Mouse (Mus musculus) layer of hippocampus, postnatal 36 days (tissue): ENCODE measurements around the gene Arhgap31. TPM values are rescaled to one million over a fixed set of nuclear protein-coding genes. Genes with fewer than 3 reads are reported as not detected.
A peak's percentile ranks its signal among the peaks of the same experiment; 100 is the strongest.

Source experiments
- DNase-seq, 2 experiments: peaks; one replicate each; pipeline ENCODE4 v3.0.0; 2022
- total RNA-seq, 2 experiments: library from RNA; stranded (reverse); gene quantifications; 2 replicates each; pipeline ENCODE4 v1.2.3; 2021

The Arhgap31 gene
- total RNA-seq, 2 experiments from 2014 or later: 16.7 to 20.1 TPM

- DNase-seq: no peak
Observed at GRCm38 (mm10) chr16:38649431-38649827, 63.6 kb downstream of the Arhgap31 start.

DNA sequence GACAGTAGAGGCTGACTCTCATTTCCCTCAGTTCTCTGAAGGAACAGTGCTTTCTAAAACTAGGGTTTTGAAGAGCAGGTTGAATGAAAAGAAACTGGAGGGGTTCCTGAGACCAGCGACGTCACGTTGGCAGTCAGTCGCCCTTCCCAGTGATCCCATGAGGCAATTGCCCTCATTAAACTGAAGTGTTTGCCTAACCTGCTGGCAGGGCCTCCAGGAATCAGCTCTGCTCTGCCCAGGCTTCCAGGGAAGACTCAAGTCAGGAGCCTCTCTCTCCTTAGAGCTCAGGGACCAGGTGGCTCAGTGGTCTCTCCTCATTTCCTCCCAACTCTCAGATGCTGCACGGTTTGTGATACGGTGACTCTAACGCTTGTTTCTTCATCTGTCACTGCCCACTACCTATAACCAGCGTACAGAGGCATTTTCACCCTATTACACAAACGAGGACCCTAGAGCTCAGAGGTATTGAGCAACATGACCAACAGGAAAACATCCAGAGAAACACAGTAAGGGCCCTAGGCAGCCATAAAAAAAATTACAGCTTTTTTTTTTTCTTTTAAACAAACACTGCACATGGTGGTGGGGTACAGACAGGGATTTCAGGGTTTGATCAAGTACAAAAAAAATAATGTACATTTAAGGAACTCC lies 64.2 kb downstream of the Arhgap31 start:
- DNase-seq: no peak

DNA sequence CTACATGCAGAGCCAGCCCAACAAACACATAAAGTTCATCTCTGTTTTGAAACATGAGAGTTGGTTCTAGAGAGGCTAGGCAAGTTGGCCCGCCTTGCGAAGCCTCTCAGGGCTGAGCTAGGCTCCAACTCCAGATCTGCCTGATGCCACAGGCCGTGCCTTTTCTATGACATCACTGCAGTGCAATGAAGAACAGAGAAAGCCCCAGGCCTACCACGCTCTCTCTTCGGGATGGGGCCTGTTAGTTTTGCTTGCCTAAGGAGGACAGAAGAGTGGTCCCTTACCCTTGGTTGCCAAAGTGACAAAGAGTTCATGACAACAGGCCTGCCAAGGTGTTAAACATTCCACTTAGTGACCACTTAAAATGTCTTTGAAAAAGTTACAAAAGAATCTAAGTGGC lies 64.9 kb downstream of the Arhgap31 start:
- DNase-seq: no peak

- no peak for DNase-seq
Observed at GRCm38 (mm10) chr16:38644455-38644854, 68.6 kb downstream of the Arhgap31 start.

GRCm38 (mm10) chr16:38637085-38637484 lies 76.0 kb downstream of the Arhgap31 start:
- DNase-seq: no peak

GRCm38 (mm10) chr16:38636682-38637081 lies 76.4 kb downstream of the Arhgap31 start:
- no peak for DNase-seq

GRCm38 (mm10) chr16:38635833-38636390 lies 77.2 kb downstream of the Arhgap31 start:
- DNase-seq: no peak

DNA sequence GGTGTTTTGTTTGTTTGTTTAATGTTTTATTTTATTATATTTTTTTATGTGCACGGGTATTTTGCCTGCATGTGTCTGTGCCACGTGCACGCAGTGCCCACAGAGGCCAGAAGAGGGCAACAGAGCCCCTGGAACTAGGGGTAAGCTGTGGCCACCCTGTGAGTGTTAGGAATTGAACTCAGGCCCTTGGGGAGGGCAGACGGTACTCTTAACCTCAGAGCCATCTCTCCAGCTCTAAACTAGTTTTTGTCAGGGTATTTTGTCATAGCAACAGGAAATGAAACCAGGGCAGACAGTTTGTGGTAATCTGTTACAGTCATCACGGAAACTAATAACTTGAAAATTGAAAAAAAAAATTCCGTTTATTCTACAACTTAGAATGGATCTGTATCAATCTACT lies 80.9 kb downstream of the Arhgap31 start:
- DNase-seq: peak; percentile 35 to 41

DNA sequence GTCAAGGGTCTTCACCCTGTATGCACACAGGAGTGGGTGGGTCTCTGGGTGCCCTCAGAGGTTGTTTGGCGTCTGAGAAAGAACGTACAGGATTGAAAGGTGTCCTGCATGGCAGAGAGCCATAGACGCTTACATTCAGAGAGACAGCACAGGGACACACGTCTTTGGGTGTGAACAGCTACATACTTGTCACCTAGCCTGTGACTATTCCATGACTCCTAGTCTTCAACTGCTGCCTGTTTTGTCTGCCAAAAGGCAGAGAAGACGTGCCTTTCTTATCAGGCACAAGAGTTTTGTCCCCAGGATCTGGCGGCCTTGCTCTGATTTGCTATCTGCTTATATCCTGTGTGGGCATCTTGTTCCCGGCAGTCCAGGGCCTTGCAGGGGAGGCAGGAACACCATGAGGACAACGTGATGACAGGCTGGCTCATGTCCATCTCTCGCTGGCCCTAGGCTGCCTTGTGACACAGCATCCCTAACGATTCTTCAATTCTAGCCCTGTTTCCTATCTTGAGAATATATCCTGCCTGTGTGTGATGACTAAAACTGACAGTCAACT lies 87.2 kb downstream of the Arhgap31 start:
- no peak for DNase-seq

- no peak for DNase-seq
Observed at GRCm38 (mm10) chr16:38625411-38625810, 87.7 kb downstream of the Arhgap31 start.

DNA sequence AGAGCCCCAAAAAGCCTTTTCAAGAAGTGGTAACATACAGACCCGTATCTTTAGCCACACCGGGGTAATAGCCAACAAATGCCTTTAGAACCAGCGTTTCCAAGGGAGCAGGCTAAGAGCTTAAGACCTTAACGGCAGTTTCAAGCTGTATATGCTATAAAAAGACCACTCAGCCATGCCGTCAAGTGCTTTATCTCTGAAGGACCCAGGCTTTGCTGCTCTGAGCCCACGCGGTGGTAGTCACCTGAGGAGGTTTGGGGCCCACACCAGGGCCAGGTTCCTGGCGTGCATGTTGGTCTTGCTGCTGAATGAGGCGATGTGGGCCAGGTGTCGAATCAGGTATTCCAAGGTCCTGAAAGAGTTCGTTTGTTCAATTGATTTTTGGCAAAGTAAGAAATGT lies 88.8 kb downstream of the Arhgap31 start:
- no peak for DNase-seq

GRCm38 (mm10) chr16:38622283-38622682 lies 90.8 kb downstream of the Arhgap31 start:
- DNase-seq: no peak

DNA sequence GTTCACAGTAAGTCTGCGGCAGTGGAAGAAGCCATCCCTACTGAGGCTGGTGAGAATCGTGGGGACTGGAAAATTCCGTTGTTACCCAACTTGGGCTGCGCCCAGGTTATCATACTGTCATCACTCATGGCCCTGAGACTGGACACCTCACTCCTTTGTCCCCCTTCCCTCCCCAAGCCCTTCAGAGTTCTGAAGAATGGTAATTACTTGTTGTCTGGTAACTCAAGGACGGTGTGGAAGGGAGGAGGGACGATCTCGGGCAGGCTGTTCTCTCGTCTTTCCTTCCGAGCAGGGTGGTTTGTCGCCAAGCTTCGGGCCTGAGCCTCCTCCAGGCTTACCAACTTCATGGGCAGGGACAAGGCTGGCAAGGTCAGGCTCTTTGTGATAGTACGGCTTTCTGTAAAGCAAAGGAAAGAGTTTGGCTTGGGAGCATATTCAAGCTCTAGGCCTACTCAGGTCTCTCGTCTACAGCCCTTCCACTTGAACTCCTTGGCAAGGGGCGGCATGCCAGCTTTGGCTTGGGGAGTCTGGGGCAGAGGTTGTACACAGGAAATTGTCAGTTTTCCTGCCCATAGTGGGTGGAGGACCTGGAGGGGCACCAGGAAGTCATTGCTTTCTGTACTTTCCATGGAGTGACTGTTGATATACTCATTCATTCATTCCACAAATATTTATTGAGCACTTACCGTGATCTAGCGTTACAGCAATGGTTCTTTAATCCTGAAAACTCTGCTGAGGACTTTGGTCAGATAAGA lies 92.2 kb downstream of the Arhgap31 start:
- DNase-seq: no peak

DNA sequence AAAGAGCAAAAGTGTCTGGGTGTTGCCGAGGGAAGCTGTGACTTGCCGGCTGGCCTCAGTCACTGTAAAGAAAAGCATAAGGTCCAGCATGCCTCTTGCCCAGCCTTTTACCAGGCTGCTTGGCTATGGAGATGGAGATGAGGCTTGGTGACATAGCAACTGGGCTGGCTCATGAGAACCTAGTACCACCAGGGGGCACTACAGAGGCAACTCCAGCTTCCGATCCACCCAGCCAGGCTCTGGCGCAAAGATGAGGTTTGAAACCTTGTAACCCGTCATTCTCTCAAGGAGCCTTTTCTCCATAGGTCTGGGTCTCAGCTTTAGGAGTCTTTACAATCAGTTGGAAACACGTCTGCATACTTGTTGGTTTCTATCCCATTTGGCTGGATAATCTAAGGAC lies 94.0 kb downstream of the Arhgap31 start:
- DNase-seq: peak; percentile 64 to 77

GRCm38 (mm10) chr16:38617977-38618376 lies 95.1 kb downstream of the Arhgap31 start:
- no peak for DNase-seq

- no peak for DNase-seq
Observed at GRCm38 (mm10) chr16:38613646-38614045, 99.4 kb downstream of the Arhgap31 start.

- no peak for DNase-seq
Observed at GRCm38 (mm10) chr16:38612646-38613045, 100.4 kb downstream of the Arhgap31 start.

- no peak for DNase-seq
Observed at GRCm38 (mm10) chr16:38609092-38609491, 104.0 kb downstream of the Arhgap31 start.

DNA sequence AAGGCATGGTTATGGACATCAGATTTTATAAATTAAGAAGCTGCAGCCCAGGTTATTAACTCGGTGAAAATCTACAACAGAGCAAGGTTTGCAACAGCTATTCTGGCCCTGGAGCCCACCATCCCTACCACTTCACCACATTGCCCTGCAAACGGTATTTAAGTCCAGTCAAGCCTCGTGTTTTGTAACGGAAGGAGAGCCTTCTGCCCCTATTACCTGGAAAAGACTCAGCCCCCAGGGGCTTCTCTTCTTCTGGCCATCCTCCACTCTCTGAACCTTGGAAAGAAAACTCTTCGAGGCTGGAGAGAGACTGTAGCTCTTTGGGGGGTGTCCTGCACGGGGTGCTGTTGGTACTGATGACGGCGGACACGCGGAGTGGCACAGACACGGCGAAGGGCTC lies 104.4 kb downstream of the Arhgap31 start:
- no peak for DNase-seq

GRCm38 (mm10) chr16:38606509-38606908 lies 106.6 kb downstream of the Arhgap31 start:
- DNase-seq: no peak

DNA sequence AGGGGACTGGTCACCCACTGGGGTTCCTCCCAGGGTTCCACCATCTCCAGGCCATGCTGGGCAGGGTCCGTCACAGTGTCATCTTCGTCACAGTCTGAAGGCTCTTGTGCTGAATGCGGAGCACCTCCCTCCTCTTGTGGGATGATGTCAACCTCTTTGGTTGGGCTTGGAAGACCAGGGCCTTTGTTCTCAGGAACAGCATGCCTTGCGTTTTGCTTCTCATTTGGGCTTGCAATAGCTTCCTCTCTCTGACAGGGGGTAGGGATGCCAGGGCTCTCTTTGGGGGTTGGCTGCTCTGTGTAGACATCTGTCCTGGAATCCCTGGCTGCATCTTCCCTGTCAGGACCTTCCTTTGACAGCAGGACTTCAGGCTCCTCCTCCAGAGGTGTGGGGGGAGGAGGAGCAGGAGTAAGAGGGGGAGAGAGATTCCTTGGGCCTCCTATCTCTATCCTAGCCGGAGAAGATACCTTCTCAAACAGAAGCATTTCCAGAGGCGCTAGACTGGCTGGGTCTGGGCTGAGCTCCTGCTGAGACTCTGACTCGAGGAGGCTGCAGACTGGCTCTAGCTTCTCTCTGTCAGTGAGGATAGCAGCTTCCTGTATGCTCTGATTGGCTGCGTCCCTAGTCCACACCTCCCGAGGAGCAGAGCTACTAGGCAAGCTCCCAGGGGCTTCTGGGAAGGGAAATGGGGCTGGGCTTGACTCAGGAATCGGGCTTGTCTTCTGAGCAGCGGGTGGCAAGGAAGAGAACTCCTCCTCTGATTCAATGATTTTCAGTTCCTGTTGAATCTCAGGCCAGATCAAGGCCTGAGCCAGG lies 109.9 kb downstream of the Arhgap31 start:
- peak; percentile 44 to 49 for DNase-seq

GRCm38 (mm10) chr16:38598986-38599680 lies 113.9 kb downstream of the Arhgap31 start:
- DNase-seq: no peak
